Mouse (Mus musculus) liver, embryonic 16.5 days (tissue): ENCODE measurements around the gene Frrs1l. TPM values are rescaled to one million over a fixed set of nuclear protein-coding genes. Genes with fewer than 3 reads are reported as not detected.
A peak's percentile ranks its signal among the peaks of the same experiment; 100 is the strongest.

ENCODE experiments used
- ATAC-seq: fragments of 200-750 bp; cut with Nextera tagmentation; 2 replicates; pipeline ENCODE4 v1.8.0; 2017; ENCODE audit warnings: low read depth, mild to moderate bottlenecking, moderate number of reproducible peaks, moderate library complexity
- H3K27ac ChIP-seq: fragments of 300-500 bp; sonication (generic); 2 replicates; pipeline ENCODE4 v1.5.1; 2014; ENCODE audit warnings: mild to moderate bottlenecking, low read length
- H3K27me3 ChIP-seq: fragments of 300-500 bp; sonication (generic); 2 replicates; pipeline ENCODE4 v1.6.1; 2014; ENCODE audit warnings: low read depth, low read length, mixed read lengths; ENCODE audit not compliant: control insufficient read depth, insufficient read depth
- H3K36me3 ChIP-seq: fragments of 300-500 bp; sonication (generic); 2 replicates; pipeline ENCODE4 v1.6.1; 2014; ENCODE audit warnings: mild to moderate bottlenecking; ENCODE audit not compliant: control insufficient read depth, insufficient read depth
- H3K4me1 ChIP-seq: fragments of 300-500 bp; sonication (generic); 2 replicates; pipeline ENCODE4 v1.6.1; 2014; ENCODE audit warnings: low read depth, low read length, mixed read lengths; ENCODE audit not compliant: control insufficient read depth
- H3K4me2 ChIP-seq: fragments of 300-500 bp; sonication (generic); 2 replicates; pipeline ENCODE4 v1.6.1; 2014; ENCODE audit warnings: low read depth, low read length, mixed read lengths
- H3K4me3 ChIP-seq: fragments of 300-500 bp; sonication (generic); 2 replicates; pipeline ENCODE4 v1.5.1; 2014; ENCODE audit warnings: low read depth, mild to moderate bottlenecking, low read length
- H3K9ac ChIP-seq: fragments of 300-500 bp; sonication (generic); 2 replicates; pipeline ENCODE4 v1.6.1; 2014; ENCODE audit warnings: low read depth, low read length
- H3K9me3 ChIP-seq: fragments of 300-500 bp; sonication (generic); replicated peaks from 2 replicates; pipeline ENCODE4 v1.6.1; 2016; ENCODE audit warnings: low read length; ENCODE audit not compliant: control insufficient read depth
- WGBS: fragments of 180-500 bp; shearing (Covaris S2); extraction: QIAGEN DNeasy Blood & Tissue Kit; methylation state at CpG from one replicate; pipeline ENCODE4 v1.1.7; 2014; ENCODE audit not compliant: insufficient replicate concordance; 5-methylcytosine and 5-hydroxymethylcytosine counted together
- polyA plus RNA-seq: library from polyadenylated mRNA; unstranded; fragments of >200 nt; fragmentation: Nextera tagmentation; extraction: Ambion mirVana; gene quantifications from 2 replicates; pipeline ENCODE4 v1.2.1, GENCODE M21; 2015

Gene Frrs1l
- polyA plus RNA-seq, 1 experiment from 2014 or later = 0.04 TPM

DNA sequence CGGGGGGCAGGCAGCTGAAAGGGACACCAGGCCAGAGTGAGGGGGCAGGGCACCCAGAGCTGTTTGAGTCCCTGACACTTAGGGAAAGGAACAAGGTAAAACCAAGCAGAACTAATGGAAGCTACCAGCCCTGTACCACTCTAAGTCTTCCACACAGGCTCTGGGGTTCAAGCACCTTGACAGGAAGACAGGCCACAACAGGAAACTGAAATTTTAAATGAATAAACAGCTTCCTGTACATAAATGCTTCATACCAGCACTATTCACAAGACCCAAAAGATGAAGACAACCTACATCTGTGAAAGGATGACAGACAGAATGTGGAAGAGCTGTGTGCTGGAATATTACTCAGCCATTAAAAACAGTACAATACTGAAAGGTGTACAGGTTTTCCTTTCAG is 54.9 kb downstream of the Frrs1l start:
- H3K4me2 ChIP-seq = no peak overlapping the region
- no peak overlapping the region for H3K4me3 ChIP-seq
- no peaks in the 10 kb centered on the region for H3K36me3 ChIP-seq
- no peak overlapping the region for H3K9ac ChIP-seq
- no peaks in the 10 kb centered on the region for H3K4me1 ChIP-seq
- no CpG with 5 or more reads among the region's 1 CpGs for WGBS
- ATAC-seq = no peak
- H3K9me3 ChIP-seq = no peaks in the 10 kb centered on the region
- no peaks in the 10 kb centered on the region for H3K27me3 ChIP-seq
- H3K27ac ChIP-seq = no peak overlapping the region

DNA sequence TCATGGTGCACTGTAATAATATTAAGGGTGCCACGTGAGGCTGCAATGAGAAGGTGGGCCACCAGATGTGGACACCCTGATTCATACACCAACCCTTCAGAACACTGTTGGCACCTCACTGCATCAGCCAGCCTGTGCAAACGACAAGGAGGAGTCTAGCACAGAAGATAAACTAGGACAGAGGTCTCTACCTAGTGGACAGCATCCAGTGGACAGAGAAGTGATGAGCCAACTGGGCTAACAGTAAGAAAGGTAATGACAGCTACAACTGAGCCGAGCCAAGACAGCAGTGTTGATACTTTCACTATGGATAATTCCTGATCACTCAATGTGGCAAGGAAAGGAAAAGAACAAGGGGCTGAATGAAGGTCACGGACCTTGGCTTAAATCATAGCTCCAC is 57.0 kb downstream of the Frrs1l start:
- Histone ChIP-seq H3K4me1 (no peaks in the 10 kb centered on the region), H3K27ac (no peak overlapping the region), H3K4me2 (no peak overlapping the region), H3K9ac (no peak overlapping the region), H3K9me3 (no peaks in the 10 kb centered on the region), H3K4me3 (no peak overlapping the region), H3K27me3 (no peaks in the 10 kb centered on the region), H3K36me3 (no peaks in the 10 kb centered on the region)
- WGBS = 64% methylated on average over 4 of the region's 4 CpGs
- ATAC-seq = no peak

DNA sequence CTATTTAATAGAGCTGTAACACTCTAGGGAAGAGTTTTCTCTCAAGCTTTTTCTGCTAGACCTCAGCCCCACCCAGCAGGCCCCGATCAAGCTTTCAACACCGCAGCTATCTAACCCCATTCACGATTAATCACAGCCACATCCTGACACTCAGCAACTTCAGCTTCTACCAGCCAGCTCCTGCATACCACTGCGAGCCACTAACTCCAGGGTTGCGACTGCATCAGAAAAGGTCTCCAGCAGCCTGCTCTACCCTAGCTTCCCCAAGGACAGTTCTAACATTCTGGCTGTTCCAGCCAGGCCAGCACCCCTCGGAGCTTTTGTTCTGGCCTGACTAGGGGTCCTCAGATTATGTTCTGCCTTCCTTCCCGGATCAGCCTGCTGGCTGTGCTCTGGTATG is 58.1 kb downstream of the Frrs1l start:
- H3K4me2 ChIP-seq = no peak overlapping the region
- no peak for ATAC-seq
- 56% methylated on average over 7 of the region's 7 CpGs for WGBS
- no peaks in the 10 kb centered on the region for H3K27me3 ChIP-seq
- no peaks in the 10 kb centered on the region for H3K36me3 ChIP-seq
- no peaks in the 10 kb centered on the region for H3K4me1 ChIP-seq
- H3K27ac ChIP-seq = no peak overlapping the region
- no peaks in the 10 kb centered on the region for H3K9me3 ChIP-seq
- no peak overlapping the region for H3K9ac ChIP-seq
- no peak overlapping the region for H3K4me3 ChIP-seq

DNA sequence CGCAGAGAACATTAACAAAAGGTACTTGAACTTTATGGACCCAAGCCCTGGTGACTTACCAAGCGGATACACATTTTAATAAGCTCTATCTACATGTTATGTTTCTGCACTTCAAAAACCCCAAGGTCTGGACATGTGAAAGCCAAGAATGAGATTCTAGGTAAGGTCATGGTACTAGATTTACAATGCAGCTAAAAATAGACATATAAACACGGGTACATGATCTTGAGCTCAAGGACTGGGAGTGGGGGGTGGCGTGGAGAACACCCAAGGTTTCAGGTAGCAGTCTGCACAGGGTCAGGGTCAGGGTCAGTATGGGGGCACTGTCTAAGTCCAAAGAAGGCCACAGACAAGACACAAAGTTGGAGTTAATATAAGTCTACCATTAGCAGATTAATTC is 59.9 kb downstream of the Frrs1l start:
- Histone ChIP-seq H3K4me1 (no peaks in the 10 kb centered on the region), H3K9me3 (no peaks in the 10 kb centered on the region), H3K36me3 (no peaks in the 10 kb centered on the region), H3K4me2 (no peak overlapping the region), H3K9ac (no peak overlapping the region), H3K27ac (no peak overlapping the region), H3K27me3 (no peaks in the 10 kb centered on the region), H3K4me3 (no peak overlapping the region)
- WGBS = 70% methylated on average over 4 of the region's 4 CpGs
- ATAC-seq = no peak

GRCm38 (mm10) chr4:56926971-56927370 is 63.2 kb downstream of the Frrs1l start:
- Histone ChIP-seq H3K27ac (no peak overlapping the region), H3K4me3 (no peak overlapping the region), H3K9me3 (no peaks in the 10 kb centered on the region), H3K4me2 (no peak overlapping the region), H3K36me3 (peaks cover 10% of the 10 kb centered on the region; the same call in 1 of the 2 replicates), H3K27me3 (no peaks in the 10 kb centered on the region), H3K4me1 (no peaks in the 10 kb centered on the region), H3K9ac (no peak overlapping the region)
- ATAC-seq = no peak
- 68% methylated on average over 4 of the region's 4 CpGs for WGBS

DNA sequence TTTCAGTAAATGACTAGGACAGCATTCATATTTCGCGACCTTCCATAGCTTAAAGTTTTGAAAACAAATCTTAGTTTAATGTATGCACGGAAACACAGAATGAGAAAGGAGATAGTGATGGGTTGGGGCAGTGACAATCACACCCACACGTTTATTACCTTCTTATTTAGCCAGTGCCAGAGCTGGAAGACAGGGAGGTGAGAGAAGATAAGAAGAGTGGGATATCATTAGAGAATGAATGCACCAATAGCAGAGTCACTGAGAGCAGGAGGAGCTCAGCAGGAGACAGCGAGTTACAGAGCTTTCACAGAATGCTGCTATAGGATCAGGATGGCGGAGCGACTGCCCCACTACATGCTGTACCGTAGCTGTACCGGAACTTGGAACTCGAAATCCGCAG is 68.0 kb downstream of the Frrs1l start:
- H3K4me2 ChIP-seq = no peak overlapping the region
- WGBS = 72% methylated on average over 11 of the region's 11 CpGs
- no peak overlapping the region for H3K27ac ChIP-seq
- ATAC-seq = no peak
- H3K9me3 ChIP-seq = no peaks in the 10 kb centered on the region
- H3K9ac ChIP-seq = no peak overlapping the region
- H3K4me1 ChIP-seq = no peaks in the 10 kb centered on the region
- no peak overlapping the region for H3K4me3 ChIP-seq
- H3K27me3 ChIP-seq = no peaks in the 10 kb centered on the region
- H3K36me3 ChIP-seq = peaks cover 10% of the 10 kb centered on the region; the same call in 1 of the 2 replicates

DNA sequence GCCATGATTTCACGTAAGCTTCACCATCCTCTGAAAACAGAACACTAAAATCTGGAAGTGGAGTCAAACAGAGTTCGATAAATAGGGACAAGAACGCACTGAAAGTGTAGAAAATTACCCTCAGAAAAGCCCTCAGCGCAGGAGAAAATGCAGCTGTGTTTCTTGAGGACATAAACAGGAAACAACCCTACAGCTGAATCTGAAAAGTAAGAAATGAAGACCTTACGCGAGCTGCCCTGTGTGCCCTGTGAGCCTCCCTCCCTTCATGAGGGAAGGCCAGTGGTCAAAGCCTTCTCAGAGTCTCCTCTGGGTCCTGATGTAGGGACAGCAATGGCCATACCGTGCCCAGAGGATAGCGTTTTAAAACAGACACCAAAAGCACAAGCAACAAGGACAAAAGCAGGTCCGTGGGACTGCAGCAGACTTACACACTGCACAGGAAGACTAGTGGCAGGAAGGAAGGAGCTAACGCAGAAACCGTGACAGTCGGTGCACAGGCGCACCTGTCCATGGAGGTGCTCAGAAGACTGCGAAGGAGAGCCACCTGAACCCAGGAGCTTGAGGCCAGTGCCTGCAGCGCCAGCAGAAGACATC is 74.4 kb downstream of the Frrs1l start:
- Histone ChIP-seq H3K4me1 (no peaks in the 10 kb centered on the region), H3K4me2 (no peak overlapping the region), H3K27me3 (no peaks in the 10 kb centered on the region), H3K36me3 (peaks cover 6% of the 10 kb centered on the region; the same call in 1 of the 2 replicates), H3K9me3 (no peaks in the 10 kb centered on the region), H3K9ac (no peak overlapping the region), H3K27ac (no peak overlapping the region), H3K4me3 (no peak overlapping the region)
- no peak for ATAC-seq
- 73% methylated on average over 15 of the region's 15 CpGs for WGBS

DNA sequence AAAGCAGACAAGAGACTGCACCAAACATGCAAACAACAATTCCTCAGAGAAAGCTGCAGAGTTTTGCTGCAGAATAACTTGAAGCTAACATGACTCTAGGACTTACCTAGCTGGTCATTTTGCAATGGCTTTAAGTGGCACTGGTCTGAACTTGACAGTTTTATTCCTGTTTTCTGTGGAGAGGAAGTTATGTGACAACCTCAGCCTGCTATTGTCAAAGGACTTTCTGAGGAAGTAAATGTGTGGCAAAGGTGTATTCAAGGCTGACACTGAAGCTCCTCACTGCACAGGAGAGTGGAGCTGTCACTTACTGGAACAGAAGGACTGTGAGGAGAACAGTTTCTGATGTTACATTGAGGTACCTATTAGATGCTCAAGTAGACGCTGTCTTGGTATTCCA is 75.4 kb downstream of the Frrs1l start:
- no peaks in the 10 kb centered on the region for H3K9me3 ChIP-seq
- no peak overlapping the region for H3K4me3 ChIP-seq
- H3K4me1 ChIP-seq = no peaks in the 10 kb centered on the region
- ATAC-seq = 0 out of 2 replicates have a peak, but pooled peaks have one; percentile 16
- H3K9ac ChIP-seq = no peak overlapping the region
- no peak overlapping the region for H3K27ac ChIP-seq
- WGBS = 59% methylated on average over 1 of the region's 1 CpGs
- no peaks in the 10 kb centered on the region for H3K27me3 ChIP-seq
- H3K36me3 ChIP-seq = peaks cover 9% of the 10 kb centered on the region
- no peak overlapping the region for H3K4me2 ChIP-seq

DNA sequence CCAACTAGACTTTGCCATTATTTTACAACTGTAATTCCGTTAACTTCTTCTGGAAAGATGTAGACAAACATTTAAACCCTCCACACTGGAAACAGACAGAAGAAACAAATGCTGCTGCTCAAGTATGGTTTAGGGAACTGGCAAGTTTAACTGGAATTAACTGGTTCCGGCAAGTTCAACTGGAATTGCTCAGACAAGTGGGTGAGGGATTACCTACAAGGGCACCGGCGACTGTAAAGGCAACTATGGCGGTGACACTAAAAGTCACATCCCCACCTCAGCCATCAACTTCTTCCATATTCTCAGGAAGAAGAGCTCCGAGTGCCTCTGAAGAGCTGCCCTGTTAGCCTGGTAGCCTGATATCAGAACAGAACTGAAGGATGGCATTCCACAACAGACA is 75.9 kb downstream of the Frrs1l start:
- WGBS = 80% methylated on average over 6 of the region's 6 CpGs
- Histone ChIP-seq H3K27ac (no peak overlapping the region), H3K4me3 (no peak overlapping the region), H3K27me3 (no peaks in the 10 kb centered on the region), H3K9me3 (no peaks in the 10 kb centered on the region), H3K36me3 (peaks cover 9% of the 10 kb centered on the region), H3K4me1 (no peaks in the 10 kb centered on the region), H3K4me2 (no peak overlapping the region), H3K9ac (no peak overlapping the region)
- no peak for ATAC-seq
